Mouse (Mus musculus): ENCODE results near the gene Zranb1. TPM values are rescaled to one million over a fixed set of nuclear protein-coding genes. Genes with fewer than 3 reads are reported as not detected.

Zranb1 gene
- total and polyA plus RNA-seq, 3 experiments, result 11.3 to 17.6 (median 11.6) TPM

- DNase-seq (ENCODE audit: extremely low read depth), result no peak
- Histone ChIP-seq H3K4me1 (ENCODE audit: control insufficient read depth in 1 of 2, insufficient read depth in 2 of 2) (peaks cover 0 to under 1% of the 10 kb centered on the region in 2 experiments; a peak in 1 of 4 replicates), H3K27me3 (replicated peaks) (no peaks in the 10 kb centered on the region), H3K27ac (ENCODE audit: insufficient read depth, low read depth) (no peak overlapping the region), H3K4me2 (ENCODE audit: insufficient read depth, low read depth, poor library complexity, severe bottlenecking) (no peak overlapping the region), H3K36me3 (replicated peaks in 1 of 2; ENCODE audit: control insufficient read depth in 1 of 2, insufficient read depth in 1 of 2, low read length in 1 of 2) (no peaks in the 10 kb centered on the region), H3K79me2 (replicated peaks; ENCODE audit: control insufficient read depth, extremely low read depth, insufficient read depth, poor library complexity, severe bottlenecking) (no peaks in the 10 kb centered on the region), H3K9ac (ENCODE audit: insufficient read depth, low read depth) (no peak overlapping the region), H3K9me3 (replicated peaks; ENCODE audit: low read length) (peaks cover under 1% of the 10 kb centered on the region), H3K4me3 (replicated peaks in 1 of 3; ENCODE audit: low read depth in 2 of 3, low read length in 2 of 3, poor library complexity in 1 of 3) (no peak overlapping the region)
- in situ Hi-C loops (cut with MboI; ENCODE audit: low pct_ligation_motif_present, low pct_unique_long_range_greater_than_20kb, low sequenced_read_pairs), result no loop called here
- dilution Hi-C loops (cut with MboI; ENCODE audit: extremely low pct_ligation_motif_present, extremely low pct_unique_long_range_greater_than_20kb, low sequenced_read_pairs), result no loop called here
- TF ChIP-seq SMC3 (IDR thresholded peaks at IDR 0.05; ENCODE audit: low read depth, low read length) (no peak), ZNF384 (IDR thresholded peaks at IDR 0.05; ENCODE audit: low read depth, low read length) (no peak), ZMIZ1 (IDR thresholded peaks at IDR 0.05; ENCODE audit: low read depth, low read length) (no peak), KAT2A (IDR thresholded peaks at IDR 0.05; ENCODE audit: insufficient replicate concordance, low read length) (no peak), TBP (conservative IDR thresholded peaks at IDR 0.05; ENCODE audit: low read depth, low read length) (no peak), MAFK (IDR thresholded peaks at IDR 0.05; ENCODE audit: insufficient replicate concordance, low read length) (no peak), EP300 (IDR thresholded peaks at IDR 0.05; ENCODE audit: low read length) (no peak), PAX5 (IDR thresholded peaks at IDR 0.05; ENCODE audit: low read length) (no peak), JUND (conservative IDR thresholded peaks at IDR 0.05; ENCODE audit: low read depth, low read length) (no peak), USF1 (IDR thresholded peaks at IDR 0.05; ENCODE audit: low read depth, low read length) (no peak), BHLHE40 (IDR thresholded peaks at IDR 0.05; ENCODE audit: low read depth, low read length) (no peak), MEF2A (IDR thresholded peaks at IDR 0.05; ENCODE audit: borderline replicate concordance, low read depth, low read length) (no peak), POLR2AphosphoS2 (IDR thresholded peaks at IDR 0.05; ENCODE audit: low read depth, low read length) (no peak), TCF12 (IDR thresholded peaks at IDR 0.05; ENCODE audit: low read depth, low read length) (no peak), HCFC1 (IDR thresholded peaks at IDR 0.05; ENCODE audit: low read depth, low read length) (no peak)
Observed at GRCm38 (mm10) chr7:132892806-132893205, 38.1 kb upstream of the Zranb1 start.

GRCm38 (mm10) chr7:132893336-132893735 is 37.6 kb upstream of the Zranb1 start:
- no peaks in the 10 kb centered on the region for H3K79me2 ChIP-seq (replicated peaks; ENCODE audit: control insufficient read depth, extremely low read depth, insufficient read depth, poor library complexity, severe bottlenecking)
- H3K9ac ChIP-seq (ENCODE audit: insufficient read depth, low read depth), result no peak overlapping the region
- H3K4me1 ChIP-seq (ENCODE audit: control insufficient read depth in 1 of 2, insufficient read depth in 2 of 2), result no peaks in the 10 kb centered on the region
- peaks cover 3% of the 10 kb centered on the region for H3K9me3 ChIP-seq (replicated peaks; ENCODE audit: low read length)
- TF ChIP-seq MYC (IDR thresholded peaks at IDR 0.05; ENCODE audit: low read depth, low read length) (no peak), TBP (conservative IDR thresholded peaks at IDR 0.05; ENCODE audit: low read depth, low read length) (no peak), USF2 (conservative IDR thresholded peaks at IDR 0.05; ENCODE audit: low read depth, low read length) (no peak), ZKSCAN1 (IDR thresholded peaks at IDR 0.05; ENCODE audit: borderline replicate concordance, low read depth, low read length) (no peak), MAZ (IDR thresholded peaks at IDR 0.05; ENCODE audit: low read depth, low read length) (no peak), SIN3A (IDR thresholded peaks at IDR 0.05; ENCODE audit: low read length) (no peak), USF1 (IDR thresholded peaks at IDR 0.05; ENCODE audit: low read depth, low read length) (no peak), NELFE (IDR thresholded peaks at IDR 0.05; ENCODE audit: low read depth, low read length) (no peak), BHLHE40 (IDR thresholded peaks at IDR 0.05; ENCODE audit: low read depth, low read length) (no peak)
- H3K4me2 ChIP-seq (ENCODE audit: insufficient read depth, low read depth, poor library complexity, severe bottlenecking), result no peak overlapping the region
- no peak overlapping the region for H3K4me3 ChIP-seq (replicated peaks in 1 of 3; ENCODE audit: low read depth in 2 of 3, low read length in 2 of 3, poor library complexity in 1 of 3)
- H3K27ac ChIP-seq (ENCODE audit: insufficient read depth, low read depth), result no peak overlapping the region
- no peak for DNase-seq (ENCODE audit: extremely low read depth)
- no peaks in the 10 kb centered on the region for H3K27me3 ChIP-seq (replicated peaks)
- dilution Hi-C loops (cut with MboI; ENCODE audit: extremely low pct_ligation_motif_present, extremely low pct_unique_long_range_greater_than_20kb, low sequenced_read_pairs) (no loop called here), in situ Hi-C loops (cut with MboI; ENCODE audit: low pct_ligation_motif_present, low pct_unique_long_range_greater_than_20kb, low sequenced_read_pairs) (no loop called here)
- H3K36me3 ChIP-seq (replicated peaks in 1 of 2; ENCODE audit: control insufficient read depth in 1 of 2, insufficient read depth in 1 of 2, low read length in 1 of 2), result no peaks in the 10 kb centered on the region
